8 mouse cellular contexts compared by ENCODE assay signal in the genomic region with DNA sequence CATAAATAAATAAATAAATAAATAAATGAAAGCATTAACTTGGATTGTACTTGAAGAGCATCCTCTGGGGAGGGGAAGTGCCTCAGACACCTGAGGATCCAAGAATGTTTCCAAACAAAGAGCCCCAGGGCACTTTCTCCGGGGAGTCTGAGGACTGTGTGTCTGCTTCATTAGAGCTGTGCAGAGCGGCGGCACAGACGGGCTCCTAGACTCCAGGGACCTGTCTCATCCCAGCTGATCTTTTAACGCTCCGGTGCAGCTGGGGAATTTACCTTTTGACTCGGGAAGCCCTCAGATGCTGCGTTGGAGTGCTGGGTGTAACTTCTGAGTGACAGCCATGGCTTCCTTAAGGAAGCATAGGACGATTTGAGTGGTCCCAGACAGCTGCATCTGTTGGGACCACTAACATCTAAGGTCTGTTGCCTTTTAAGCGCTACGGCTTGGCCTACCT. TPM values are rescaled to one million over a fixed set of nuclear protein-coding genes. Genes with fewer than 3 reads are reported as not detected.
A peak's percentile ranks its signal among the peaks of the same experiment; 100 is the strongest.
DNase-seq lines count a peak whose midpoint lies in the region; ATAC-seq and TF ChIP-seq lines count a peak whose summit lies in the region.

TSS of gene Klhdc8b (minus strand) at position 401 of the 451 bp plus-strand sequence.

- peak within 1 kb of the TSS; percentile 89 for H3K9ac ChIP-seq in embryonic facial prominence, embryonic 13.5 days
- H3K9ac ChIP-seq in intestine, embryonic 15.5 days, result peak within 1 kb of the TSS; percentile 87
- H3K9ac ChIP-seq in limb, embryonic 13.5 days, result peak within 1 kb of the TSS; percentile 89

- peak within 1 kb of the TSS; percentile 87 for H3K4me3 ChIP-seq in embryonic facial prominence, embryonic 13.5 days
- H3K4me3 ChIP-seq in intestine, embryonic 15.5 days (replicated peaks), result peak within 1 kb of the TSS; percentile 84
- H3K4me3 ChIP-seq in limb, embryonic 13.5 days, result peak within 1 kb of the TSS; percentile 88
- peak within 1 kb of the TSS; percentile 90 for H3K4me3 ChIP-seq in small intestine, adult 2 months (ENCODE audit: low read depth, low read length)

- H3K4me2 ChIP-seq in embryonic facial prominence, embryonic 13.5 days, result peak within 1 kb of the TSS; percentile 94
- H3K4me2 ChIP-seq in intestine, embryonic 15.5 days (replicated peaks), result peak within 1 kb of the TSS; percentile 86
- H3K4me2 ChIP-seq in limb, embryonic 13.5 days (replicated peaks), result peak within 1 kb of the TSS; percentile 93

- ATAC-seq in embryonic facial prominence, embryonic 13.5 days (ENCODE audit: insufficient number of reproducible peaks, insufficient read depth, low FRiP score, low TSS enrichment, low read depth), result no peak
- ATAC-seq in intestine, embryonic 15.5 days, result peak; percentile 11
- 0 out of 2 replicates have a peak, but pooled peaks have one; percentile 12 for ATAC-seq in limb, embryonic 13.5 days (ENCODE audit: low FRiP score, low read depth)
- ATAC-seq in megakaryocyte progenitor cell, adult 5-6 weeks (replicated peaks; ENCODE audit: poor library complexity), result no peak

- H3K36me3 ChIP-seq in embryonic facial prominence, embryonic 13.5 days, result peaks cover 40% of the 10 kb centered on the region
- peaks cover 24% of the 10 kb centered on the region for H3K36me3 ChIP-seq in intestine, embryonic 15.5 days
- peaks cover 38% of the 10 kb centered on the region for H3K36me3 ChIP-seq in limb, embryonic 13.5 days
- peaks cover 23% of the 10 kb centered on the region for H3K36me3 ChIP-seq in small intestine, adult 2 months (ENCODE audit: control insufficient read depth, insufficient read depth, low read length)

- H3K27ac ChIP-seq in embryonic facial prominence, embryonic 13.5 days, result peak within 1 kb of the TSS; percentile 78
- peak within 1 kb of the TSS; percentile 96 for H3K27ac ChIP-seq in intestine, embryonic 15.5 days
- peak within 1 kb of the TSS; percentile 68 for H3K27ac ChIP-seq in limb, embryonic 13.5 days
- peak within 1 kb of the TSS; percentile 66 for H3K27ac ChIP-seq in small intestine, adult 2 months (ENCODE audit: insufficient read depth, low read depth, low read length)

- no peak for TF ChIP-seq CTCF in small intestine, adult 2 months (IDR thresholded peaks at IDR 0.05; ENCODE audit: extremely low read depth, insufficient read length, insufficient replicate concordance, low read depth, low read length)

- H3K27me3 ChIP-seq in embryonic facial prominence, embryonic 13.5 days, result no peaks in the 10 kb centered on the region
- no peaks in the 10 kb centered on the region for H3K27me3 ChIP-seq in intestine, embryonic 15.5 days (replicated peaks)
- H3K27me3 ChIP-seq in limb, embryonic 13.5 days, result no peaks in the 10 kb centered on the region
- no peaks in the 10 kb centered on the region for H3K27me3 ChIP-seq in small intestine, adult 2 months (ENCODE audit: control insufficient read depth, insufficient read depth, low read length)

- DNase-seq in urinary bladder, adult 2 months (ENCODE audit: low spot score), result no peak
- DNase-seq in urinary bladder, adult 18-20 months (ENCODE audit: low spot score in 2 of 2), result no peak
- no peak for DNase-seq in right cerebral cortex, postnatal 25 days

- TF ChIP-seq POLR2A in small intestine, adult 2 months (IDR thresholded peaks at IDR 0.05; ENCODE audit: low read depth, low read length), result 0 out of 2 replicates have a peak, but pooled peaks have one; percentile 11

- 18% methylated on average over 11 of the region's 11 CpGs for WGBS in embryonic facial prominence, embryonic 13.5 days
- 18% methylated on average over 11 of the region's 11 CpGs for WGBS in intestine, embryonic 15.5 days
- 24% methylated on average over 11 of the region's 11 CpGs for WGBS in limb, embryonic 13.5 days
- 17% methylated on average over 11 of the region's 11 CpGs for WGBS in small intestine, adult 2 months

- no peaks in the 10 kb centered on the region for H3K9me3 ChIP-seq in embryonic facial prominence, embryonic 13.5 days
- no peaks in the 10 kb centered on the region for H3K9me3 ChIP-seq in intestine, embryonic 15.5 days
- no peaks in the 10 kb centered on the region for H3K9me3 ChIP-seq in limb, embryonic 13.5 days

- peaks cover 17% of the 10 kb centered on the region for H3K4me1 ChIP-seq in embryonic facial prominence, embryonic 13.5 days
- H3K4me1 ChIP-seq in intestine, embryonic 15.5 days (replicated peaks), result peaks cover 29% of the 10 kb centered on the region
- peaks cover 11% of the 10 kb centered on the region for H3K4me1 ChIP-seq in limb, embryonic 13.5 days
- peaks cover 10% of the 10 kb centered on the region for H3K4me1 ChIP-seq in small intestine, adult 2 months (ENCODE audit: control insufficient read depth, insufficient read depth, insufficient read length, low read length)

RNA-seq across cellular contexts. Expression of gene Klhdc8b, which starts in this region (rescaled TPM):
- 83.4 and 103 TPM in 2 replicates for polyA plus RNA-seq in urinary bladder, adult 2 months (2012; rRNA removed)
- 36.5 and 42.8 TPM in 2 replicates for polyA plus RNA-seq in embryonic facial prominence, embryonic 13.5 days (2015; fragmentation: Nextera tagmentation; extraction: Ambion mirVana)
- polyA plus RNA-seq in intestine, embryonic 15.5 days (2015; fragmentation: Nextera tagmentation; extraction: Ambion mirVana), result 48.7 and 54.2 TPM in 2 replicates
- 37.8 and 38.9 TPM in 2 replicates for polyA plus RNA-seq in limb, embryonic 13.5 days (2015; fragmentation: Nextera tagmentation; extraction: Ambion mirVana)
- 13.4 and 19.7 TPM in 2 replicates for polyA plus RNA-seq in small intestine, adult 2 months (2012; rRNA removed)
- total RNA-seq in megakaryocyte progenitor cell, adult 5-6 weeks (2015), result 0.46 and 1.1 TPM in 2 replicates
- total RNA-seq in megakaryocyte progenitor cell, adult 5-6 weeks (2017), result 4.1 and 8.1 TPM in 2 replicates

Comparison
In these comparisons a context has a peak if more than half of its experiments do, and no peak if none do; other contexts are left out.
1. ATAC-seq: peak in intestine, embryonic 15.5 days (single experiment) and limb, embryonic 13.5 days (single experiment); none in embryonic facial prominence, embryonic 13.5 days (single experiment) and megakaryocyte progenitor cell, adult 5-6 weeks (single experiment).
2. Peak in every context shown above with its lines, with median percentiles within 50 percentile points of each other: H3K27ac ChIP-seq, H3K4me2 ChIP-seq, H3K4me3 ChIP-seq and H3K9ac ChIP-seq.